Mouse (Mus musculus) stomach, embryonic 15.5 days (tissue): ENCODE data around the gene Ptprg. TPM values are rescaled to one million over a fixed set of nuclear protein-coding genes. Genes with fewer than 3 reads are reported as not detected.

Source experiments
- ATAC-seq: fragments of 200-750 bp; cut with Nextera tagmentation; 2 replicates; pipeline ENCODE4 v1.8.0; 2017; ENCODE audit warnings: low read depth, moderate number of reproducible peaks, moderate TSS enrichment; ENCODE audit not compliant: insufficient read depth, low FRiP score
- H3K27ac ChIP-seq: fragments of 300-500 bp; sonication (generic); 2 replicates; pipeline ENCODE4 v1.5.1; 2015; ENCODE audit warnings: mild to moderate bottlenecking, inconsistent platforms
- H3K27me3 ChIP-seq: fragments of 300-500 bp; sonication (generic); replicated peaks from 2 replicates; pipeline ENCODE4 v1.6.1; 2015; ENCODE audit warnings: inconsistent platforms
- H3K36me3 ChIP-seq: fragments of 300-500 bp; sonication (generic); 2 replicates; pipeline ENCODE4 v1.6.1; 2015; ENCODE audit warnings: inconsistent platforms
- H3K4me1 ChIP-seq: fragments of 300-500 bp; sonication (generic); 2 replicates; pipeline ENCODE4 v1.6.1; 2015; ENCODE audit warnings: inconsistent platforms
- H3K4me2 ChIP-seq: fragments of 300-500 bp; sonication (generic); 2 replicates; pipeline ENCODE4 v1.6.1; 2015; ENCODE audit warnings: mild to moderate bottlenecking, inconsistent platforms
- H3K4me3 ChIP-seq: fragments of 300-500 bp; sonication (generic); replicated peaks from 2 replicates; pipeline ENCODE4 v1.5.1; 2015; ENCODE audit warnings: inconsistent platforms
- H3K9ac ChIP-seq: fragments of 300-500 bp; sonication (generic); 2 replicates; pipeline ENCODE4 v1.6.1; 2015; ENCODE audit warnings: inconsistent platforms
- H3K9me3 ChIP-seq: fragments of 300-500 bp; sonication (generic); 2 replicates; pipeline ENCODE4 v1.6.1; 2016; ENCODE audit warnings: inconsistent platforms
- WGBS: fragments of 180-500 bp; shearing (Covaris S2); methylation state at CpG from one replicate; pipeline ENCODE4 v1.1.7; 2015; 5-methylcytosine and 5-hydroxymethylcytosine counted together
- polyA plus RNA-seq: library from polyadenylated mRNA; unstranded; fragments of >200 nt; fragmentation: Nextera tagmentation; extraction: Ambion mirVana; gene quantifications from 2 replicates; pipeline ENCODE4 v1.2.1, GENCODE M21; 2015

Gene Ptprg
- polyA plus RNA-seq: 22.9 and 24.1 TPM in 2 replicates

- WGBS: under 1% methylated on average over 40 of the region's 40 CpGs
- no peaks in the 10 kb centered on the region for H3K9me3 ChIP-seq
- H3K4me1 ChIP-seq: peaks cover 23% of the 10 kb centered on the region
- peak within 1 kb of the TSS; percentile 87 for H3K9ac ChIP-seq
- no peaks in the 10 kb centered on the region for H3K27me3 ChIP-seq
- H3K4me3 ChIP-seq: peak within 1 kb of the TSS; percentile 85
- no peaks in the 10 kb centered on the region for H3K36me3 ChIP-seq
- ATAC-seq: peak; percentile 83
- H3K4me2 ChIP-seq: peak within 1 kb of the TSS; percentile 88
- H3K27ac ChIP-seq: peak within 1 kb of the TSS; percentile 98
These were observed at the start of gene Ptprg for GRCm38 (mm10) chr14:11553273-11553665. Gene Ptprg, plus strand, starts transcription at chr14:11553532.

- 65% methylated on average over 7 of the region's 7 CpGs for WGBS
- no peaks in the 10 kb centered on the region for H3K36me3 ChIP-seq
- H3K4me2 ChIP-seq: no peak overlapping the region
- H3K4me1 ChIP-seq: no peaks in the 10 kb centered on the region
- H3K9me3 ChIP-seq: no peaks in the 10 kb centered on the region
- H3K27ac ChIP-seq: no peak overlapping the region
- no peaks in the 10 kb centered on the region for H3K27me3 ChIP-seq
- H3K4me3 ChIP-seq: no peak overlapping the region
- no peak overlapping the region for H3K9ac ChIP-seq
- ATAC-seq: peak; percentile 50; the same call in 1 of the 2 replicates
These were observed 49.4 kb upstream of the Ptprg start for GRCm38 (mm10) chr14:11503803-11504365.

GRCm38 (mm10) chr14:11510173-11510572 is 43.2 kb upstream of the Ptprg start:
- Histone ChIP-seq H3K27ac (no peak overlapping the region), H3K27me3 (no peaks in the 10 kb centered on the region)

GRCm38 (mm10) chr14:11519171-11519570 is 34.2 kb upstream of the Ptprg start:
- Histone ChIP-seq H3K36me3 (no peaks in the 10 kb centered on the region), H3K4me1 (no peaks in the 10 kb centered on the region), H3K27me3 (no peaks in the 10 kb centered on the region), H3K4me2 (no peak overlapping the region), H3K27ac (no peak overlapping the region), H3K9ac (no peak overlapping the region), H3K9me3 (no peaks in the 10 kb centered on the region), H3K4me3 (no peak overlapping the region)
- ATAC-seq: no peak
- WGBS: 90% methylated on average over 2 of the region's 2 CpGs

More at GRCm38 (mm10) chr14:11510173-11510572, 43.2 kb upstream of the Ptprg start:
- Histone ChIP-seq H3K4me1 (no peaks in the 10 kb centered on the region), H3K4me3 (no peak overlapping the region), H3K9ac (no peak overlapping the region), H3K9me3 (no peaks in the 10 kb centered on the region), H3K36me3 (no peaks in the 10 kb centered on the region), H3K4me2 (no peak overlapping the region)
- 72% methylated on average over 1 of the region's 1 CpGs for WGBS
- no peak for ATAC-seq

- Histone ChIP-seq H3K27ac (no peak overlapping the region), H3K36me3 (no peaks in the 10 kb centered on the region), H3K4me3 (no peak overlapping the region), H3K4me2 (no peak overlapping the region), H3K4me1 (no peaks in the 10 kb centered on the region), H3K9me3 (no peaks in the 10 kb centered on the region), H3K27me3 (no peaks in the 10 kb centered on the region), H3K9ac (no peak overlapping the region)
- ATAC-seq: no peak
- WGBS: 67% methylated on average over 3 of the region's 3 CpGs
These were observed 30.3 kb upstream of the Ptprg start for GRCm38 (mm10) chr14:11523052-11523451.

DNA sequence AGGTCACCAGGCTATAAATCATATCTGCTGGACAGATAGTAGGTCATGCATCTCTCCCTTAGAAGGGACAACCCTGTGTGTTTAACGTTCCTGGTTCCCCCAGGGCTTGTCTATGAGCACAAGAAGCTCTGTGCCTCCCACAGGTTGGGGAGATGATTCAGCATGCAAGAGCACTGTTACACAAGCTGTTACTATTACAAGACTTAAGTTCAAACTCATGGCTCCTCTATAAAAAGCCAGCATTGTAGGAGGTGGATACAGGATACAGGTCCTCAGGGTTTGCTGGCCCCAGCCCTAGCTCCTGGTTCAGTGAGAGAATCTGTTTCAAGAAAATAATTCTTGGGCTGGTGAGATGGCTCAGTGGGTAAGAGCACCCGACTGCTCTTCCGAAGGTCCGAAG is 23.7 kb upstream of the Ptprg start:
- H3K4me1 ChIP-seq: 0 out of 2 replicates have a peak, but pooled peaks cover 4% of the 10 kb centered on the region
- no peaks in the 10 kb centered on the region for H3K9me3 ChIP-seq
- no peaks in the 10 kb centered on the region for H3K36me3 ChIP-seq
- no peak overlapping the region for H3K27ac ChIP-seq
- H3K4me3 ChIP-seq: no peak overlapping the region
- H3K4me2 ChIP-seq: no peak overlapping the region
- no peak overlapping the region for H3K9ac ChIP-seq
- no peaks in the 10 kb centered on the region for H3K27me3 ChIP-seq
- no peak for ATAC-seq
- WGBS: 84% methylated on average over 4 of the region's 4 CpGs

- ATAC-seq: no peak; the same call in 1 of the 2 replicates
- Histone ChIP-seq H3K9ac (no peak overlapping the region), H3K36me3 (no peaks in the 10 kb centered on the region), H3K4me1 (0 out of 2 replicates have a peak, but pooled peaks cover 4% of the 10 kb centered on the region), H3K4me3 (no peak overlapping the region), H3K4me2 (no peak overlapping the region), H3K9me3 (no peaks in the 10 kb centered on the region), H3K27ac (no peak overlapping the region), H3K27me3 (no peaks in the 10 kb centered on the region)
- 74% methylated on average over 1 of the region's 1 CpGs for WGBS
These were observed 18.9 kb upstream of the Ptprg start for GRCm38 (mm10) chr14:11534456-11534855.

DNA sequence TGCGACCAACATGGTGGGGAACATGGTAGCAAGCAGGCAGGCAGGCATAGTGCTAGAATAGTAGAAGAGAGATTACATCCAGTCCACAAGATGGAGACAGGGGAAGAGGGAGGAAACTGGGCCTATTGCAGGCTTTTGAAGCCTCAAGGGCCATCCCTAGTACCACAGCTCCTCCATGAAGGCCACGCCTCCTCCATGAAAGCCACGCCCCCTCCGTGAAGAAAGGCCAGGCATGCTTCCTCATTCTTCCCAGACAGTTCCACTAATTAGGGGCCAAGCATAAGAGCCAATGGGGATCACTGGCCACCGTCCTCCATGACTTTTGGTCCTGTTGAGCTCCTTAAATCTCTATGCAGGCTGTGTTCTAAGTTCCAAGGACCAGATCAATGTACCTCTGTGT is 17.2 kb upstream of the Ptprg start:
- ATAC-seq: no peak
- 80% methylated on average over 5 of the region's 5 CpGs for WGBS

GRCm38 (mm10) chr14:11551892-11552291 is 1.4 kb upstream of the Ptprg start:
- ATAC-seq: no peak
- peak overlapping the region; percentile 85 for H3K4me3 ChIP-seq
- no peaks in the 10 kb centered on the region for H3K36me3 ChIP-seq
- 23% methylated on average over 11 of the region's 11 CpGs for WGBS
- H3K4me2 ChIP-seq: peak overlapping the region; percentile 88
- H3K4me1 ChIP-seq: peaks cover 20% of the 10 kb centered on the region
- H3K27me3 ChIP-seq: no peaks in the 10 kb centered on the region
- no peak overlapping the region for H3K27ac ChIP-seq
- H3K9me3 ChIP-seq: no peaks in the 10 kb centered on the region
- H3K9ac ChIP-seq: no peak overlapping the region; the same call in 1 of the 2 replicates

More for the DNA sequence above, 17.2 kb upstream of the Ptprg start:
- Histone ChIP-seq H3K27me3 (no peaks in the 10 kb centered on the region), H3K4me2 (no peak overlapping the region), H3K27ac (no peak overlapping the region), H3K4me1 (0 out of 2 replicates have a peak, but pooled peaks cover 4% of the 10 kb centered on the region), H3K9ac (no peak overlapping the region), H3K9me3 (no peaks in the 10 kb centered on the region), H3K36me3 (no peaks in the 10 kb centered on the region), H3K4me3 (no peak overlapping the region)

DNA sequence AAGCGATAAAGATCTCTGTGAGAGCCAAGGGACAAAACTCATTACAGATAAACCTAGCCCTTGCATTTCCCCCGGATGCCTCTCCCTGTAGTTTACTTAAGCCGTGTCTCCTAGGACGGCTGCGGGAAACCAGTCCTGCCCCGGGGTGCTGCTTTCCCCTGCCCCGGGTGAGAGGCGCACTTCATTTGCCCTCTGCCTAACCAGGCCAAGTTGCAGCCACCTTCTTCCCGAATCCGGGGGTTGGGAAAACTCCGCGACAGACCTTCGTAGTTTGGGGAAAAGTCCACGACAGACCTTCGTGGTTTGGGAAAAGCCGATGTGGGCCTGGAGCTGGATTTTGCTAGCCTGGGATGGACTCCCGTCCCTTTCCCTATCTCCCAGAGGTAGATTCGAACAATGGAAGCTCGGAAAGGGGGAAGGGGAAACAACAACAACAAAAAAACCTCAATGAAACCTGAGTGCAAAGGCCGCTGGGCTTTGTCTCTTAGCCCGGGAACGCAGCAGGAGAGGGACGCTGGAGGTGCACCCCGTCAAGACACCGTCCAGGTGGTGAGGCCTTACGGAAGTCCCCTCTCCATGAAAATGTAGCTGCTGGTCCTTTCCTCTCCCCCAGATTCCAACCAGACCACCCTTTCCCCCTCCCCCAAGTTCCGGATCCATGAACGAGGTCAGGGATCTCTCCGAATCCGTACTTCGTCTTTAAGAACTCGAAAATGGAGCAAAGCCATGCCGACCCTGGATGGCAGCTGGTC is 635 bp upstream of the Ptprg start:
- peaks cover 23% of the 10 kb centered on the region for H3K4me1 ChIP-seq
- no peaks in the 10 kb centered on the region for H3K9me3 ChIP-seq
- no peaks in the 10 kb centered on the region for H3K27me3 ChIP-seq
- H3K36me3 ChIP-seq: no peaks in the 10 kb centered on the region
- peak overlapping the region; percentile 63 for H3K9ac ChIP-seq
- H3K27ac ChIP-seq: peak overlapping the region; percentile 98
- whole genome bisulfite sequencing: 2% methylated on average over 33 of the region's 33 CpGs
- ATAC-seq: peak; percentile 20; the same call in 1 of the 2 replicates
- peak overlapping the region; percentile 85 for H3K4me3 ChIP-seq
- H3K4me2 ChIP-seq: peak overlapping the region; percentile 88

DNA sequence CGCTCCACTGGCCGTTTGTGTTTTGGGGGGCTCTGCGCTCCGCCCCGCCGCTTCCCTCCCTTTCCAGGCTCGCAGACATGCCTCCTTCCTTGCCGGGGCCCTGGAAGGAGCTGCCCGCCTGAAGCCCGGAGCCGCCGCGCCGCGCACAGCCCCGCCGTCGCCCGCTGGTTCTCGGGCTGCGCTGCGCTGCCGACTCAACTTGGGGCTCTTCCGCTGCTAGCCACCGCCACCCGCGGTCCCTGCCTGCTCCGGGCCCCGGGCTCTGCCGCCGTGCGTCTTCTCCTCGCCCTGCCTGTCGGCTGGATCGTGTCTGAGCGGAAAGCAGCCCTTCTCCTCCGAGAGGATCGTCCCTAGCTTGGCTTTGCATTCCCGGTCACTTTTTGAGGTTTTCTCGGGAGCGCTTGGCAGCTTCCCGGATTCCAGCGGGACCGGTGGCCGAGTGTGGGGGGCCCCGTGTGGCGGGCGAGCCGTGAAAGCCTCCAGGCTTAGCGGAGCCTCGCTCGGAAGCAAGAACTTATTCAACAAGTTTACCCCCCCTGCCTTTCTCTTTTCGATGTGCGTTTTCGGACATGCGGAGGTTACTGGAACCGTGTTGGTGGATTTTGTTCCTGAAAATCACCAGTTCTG is 460 bp downstream of the Ptprg start:
- WGBS: under 1% methylated on average over 56 of the region's 57 CpGs
- H3K4me2 ChIP-seq: peak overlapping the region; percentile 88
- H3K4me1 ChIP-seq: peaks cover 23% of the 10 kb centered on the region
- ATAC-seq: peak; percentile 52
- peak overlapping the region; percentile 98 for H3K27ac ChIP-seq
- H3K36me3 ChIP-seq: no peaks in the 10 kb centered on the region
- no peaks in the 10 kb centered on the region for H3K9me3 ChIP-seq
- no peaks in the 10 kb centered on the region for H3K27me3 ChIP-seq
- H3K9ac ChIP-seq: peak overlapping the region; percentile 87
- peak overlapping the region; percentile 85 for H3K4me3 ChIP-seq
